Mouse (Mus musculus) erythroblast, adult 5-6 weeks (primary cell): ENCODE results near the gene Defb7. TPM values are rescaled to one million over a fixed set of nuclear protein-coding genes. Genes with fewer than 3 reads are reported as not detected.

ENCODE experiments used
- ATAC-seq: replicated peaks from 2 replicates; pipeline ENCODE4 v1.8.0; 2016; ENCODE audit warnings: moderate number of reproducible peaks, mild to moderate bottlenecking, moderate TSS enrichment, inconsistent platforms; ENCODE audit not compliant: poor library complexity, low FRiP score, severe bottlenecking
- total RNA-seq, 2 experiments: library from RNA; stranded (forward) in 1 of 2; stranded (reverse) in 1 of 2; fragments of 150-400 nt in 1 of 2; fragments of 200-764, 138-1000 nt in 1 of 2; gene quantifications; 2 replicates each; pipeline versions ENCODE4 v1.2.3 to v1.2.4; 2015 to 2017; ENCODE audit warnings: low replicate concordance in 2 of 2

The Defb7 gene
- total RNA-seq (2015; ENCODE audit: low replicate concordance) (not detected in 2 replicates), total RNA-seq (2017; ENCODE audit: low replicate concordance) (not detected in 2 replicates)

- ATAC-seq: no peak
Observed at GRCm38 (mm10) chr8:19494797-19495196, at the start of gene Defb7. TSS of gene Defb7 (plus strand) at chr8:19495097.

GRCm38 (mm10) chr8:19446378-19446777, 48.5 kb upstream of the Defb7 start:
- no peak for ATAC-seq

- no peak for ATAC-seq
Observed at GRCm38 (mm10) chr8:19461355-19461754, 33.5 kb upstream of the Defb7 start.

GRCm38 (mm10) chr8:19469026-19469425, 25.9 kb upstream of the Defb7 start:
- no peak for ATAC-seq

- ATAC-seq: no peak
Observed at GRCm38 (mm10) chr8:19500524-19500923, 5.6 kb downstream of the Defb7 start.

GRCm38 (mm10) chr8:19535195-19535829, 40.4 kb downstream of the Defb7 start:
- ATAC-seq: no peak

- no peak for ATAC-seq
Observed at GRCm38 (mm10) chr8:19540376-19540775, 45.5 kb downstream of the Defb7 start.

Other genes starting within 250 kb of the Defb7 start
- not detected in 2 replicates for gene Defb5, start 247.5 kb upstream of the Defb7 start, total RNA-seq (2015; ENCODE audit: low replicate concordance)
- gene Defb5, start 247.5 kb upstream of the Defb7 start, total RNA-seq (2017; ENCODE audit: low replicate concordance): not detected in 2 replicates
- not detected in 2 replicates for gene Defb3, start 201.7 kb upstream of the Defb7 start, total RNA-seq (2015; ENCODE audit: low replicate concordance)
- gene Defb3, start 201.7 kb upstream of the Defb7 start, total RNA-seq (2017; ENCODE audit: low replicate concordance): not detected in 2 replicates
- not detected in 2 replicates for gene Defb8, start 47.5 kb upstream of the Defb7 start, total RNA-seq (2015; ENCODE audit: low replicate concordance)
- gene Defb8, start 47.5 kb upstream of the Defb7 start, total RNA-seq (2017; ENCODE audit: low replicate concordance): not detected in 2 replicates
- gene 4930467E23Rik, start 234.5 kb downstream of the Defb7 start, total RNA-seq (2015; ENCODE audit: low replicate concordance): not detected in 2 replicates
- 0.26 and 1.4 TPM in 2 replicates for gene 4930467E23Rik, start 234.5 kb downstream of the Defb7 start, total RNA-seq (2017; ENCODE audit: low replicate concordance)